In the genomic region with DNA sequence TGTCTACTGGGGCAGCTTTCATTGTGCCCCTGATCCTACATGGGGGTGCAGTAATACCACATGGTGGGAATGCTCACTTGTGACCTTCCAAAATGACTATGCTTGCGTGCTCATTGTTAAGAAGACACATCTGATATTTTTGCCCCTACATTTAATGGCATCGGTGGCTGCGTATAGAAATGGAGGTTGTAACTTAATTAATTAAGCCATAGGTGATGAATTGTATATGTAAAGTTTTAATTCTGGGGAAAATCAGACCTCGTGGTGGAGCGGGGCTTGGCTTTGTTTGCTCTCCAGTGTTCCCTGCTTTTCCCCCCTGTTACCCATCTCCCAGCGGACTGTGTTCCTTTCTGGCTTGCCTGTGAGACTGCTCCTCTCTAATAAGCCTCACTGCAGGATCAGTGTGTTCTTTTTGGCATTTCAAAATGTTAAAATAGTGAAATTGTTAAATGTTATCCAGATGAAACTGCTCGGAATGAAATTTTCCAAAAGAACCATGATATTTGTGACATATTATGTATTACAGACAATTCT, we compare ENCODE assay signal across 15 mouse cellular contexts. TPM values are rescaled to one million over a fixed set of nuclear protein-coding genes. Genes with fewer than 3 reads are reported as not detected.
A peak's percentile ranks its signal among the peaks of the same experiment; 100 is the strongest.
DNase-seq lines count a peak whose midpoint lies in the region; ATAC-seq and TF ChIP-seq lines count a peak whose summit lies in the region.
"Had no signal": no experiment of that assay in that cellular context is flagged by ENCODE, and none has a peak within 500 bp of the region (broad histone marks: within the 10 kb centered on the region; RNA-seq: fewer than 3 reads in every experiment).

No protein-coding gene starts in this region.

- no peaks in the 10 kb centered on the region for H3K9me3 ChIP-seq in forebrain, embryonic 11.5 days (ENCODE audit: control insufficient read depth, low read length)
- H3K9me3 ChIP-seq in forebrain, embryonic 10.5 days, result no peaks in the 10 kb centered on the region
- no peaks in the 10 kb centered on the region for H3K9me3 ChIP-seq in embryonic facial prominence, embryonic 10.5 days
- no peaks in the 10 kb centered on the region for H3K9me3 ChIP-seq in hindbrain, embryonic 13.5 days
- H3K9me3 ChIP-seq in midbrain, postnatal 0 days (ENCODE audit: low read length), result no peaks in the 10 kb centered on the region
- H3K9me3 ChIP-seq: stomach, embryonic 15.5 days had no signal

- H3K4me3 ChIP-seq in forebrain, embryonic 11.5 days (ENCODE audit: low read depth, low read length), result no peak overlapping the region
- H3K4me3 ChIP-seq in forebrain, embryonic 10.5 days, result no peak overlapping the region
- H3K4me3 ChIP-seq in embryonic facial prominence, embryonic 10.5 days, result 0 out of 2 replicates have a peak overlapping the region, but pooled peaks have one; percentile 1
- H3K4me3 ChIP-seq in hindbrain, embryonic 13.5 days, result peak overlapping the region; percentile 64
- peak overlapping the region; percentile 70 for H3K4me3 ChIP-seq in midbrain, postnatal 0 days (ENCODE audit: low read depth, low read length)
- H3K4me3 ChIP-seq: stomach, embryonic 15.5 days had no signal

- 0 out of 2 replicates have a peak overlapping the region, but pooled peaks have one; percentile 1 for H3K4me2 ChIP-seq in forebrain, embryonic 11.5 days (ENCODE audit: low read depth, low read length, severe bottlenecking)
- peak overlapping the region; percentile 84 for H3K4me2 ChIP-seq in hindbrain, embryonic 13.5 days
- H3K4me2 ChIP-seq in midbrain, postnatal 0 days (ENCODE audit: low read depth, low read length, poor library complexity, severe bottlenecking), result peak overlapping the region; percentile 76
- H3K4me2 ChIP-seq: stomach, embryonic 15.5 days had no signal

- no peak overlapping the region for H3K9ac ChIP-seq in forebrain, embryonic 11.5 days (ENCODE audit: low read length)
- H3K9ac ChIP-seq in hindbrain, embryonic 13.5 days, result peak overlapping the region; percentile 73
- H3K9ac ChIP-seq in midbrain, postnatal 0 days (replicated peaks; ENCODE audit: low read length, poor library complexity, severe bottlenecking), result peak overlapping the region; percentile 20; the same call in 1 of the 2 replicates
- H3K9ac ChIP-seq: liver, postnatal 0 days; stomach, embryonic 15.5 days had no signal

- H3K36me3 ChIP-seq in forebrain, embryonic 11.5 days (ENCODE audit: control insufficient read depth, insufficient read depth, low read length), result no peaks in the 10 kb centered on the region
- H3K36me3 ChIP-seq in forebrain, embryonic 10.5 days (replicated peaks), result no peaks in the 10 kb centered on the region
- no peaks in the 10 kb centered on the region for H3K36me3 ChIP-seq in embryonic facial prominence, embryonic 10.5 days (replicated peaks)
- H3K36me3 ChIP-seq in hindbrain, embryonic 13.5 days, result no peaks in the 10 kb centered on the region
- H3K36me3 ChIP-seq in midbrain, postnatal 0 days (ENCODE audit: insufficient read depth, low read length), result no peaks in the 10 kb centered on the region
- H3K36me3 ChIP-seq: stomach, embryonic 15.5 days had no signal

- peaks cover 22% of the 10 kb centered on the region for H3K27me3 ChIP-seq in forebrain, embryonic 11.5 days (ENCODE audit: control insufficient read depth, insufficient read depth, low read length)
- peaks cover 70% of the 10 kb centered on the region for H3K27me3 ChIP-seq in forebrain, embryonic 10.5 days (ENCODE audit: poor library complexity, severe bottlenecking)
- H3K27me3 ChIP-seq in embryonic facial prominence, embryonic 10.5 days (replicated peaks; ENCODE audit: low read depth, poor library complexity, severe bottlenecking), result peaks cover 48% of the 10 kb centered on the region
- H3K27me3 ChIP-seq in hindbrain, embryonic 13.5 days, result peaks cover 9% of the 10 kb centered on the region; the same call in 1 of the 2 replicates
- no peaks in the 10 kb centered on the region for H3K27me3 ChIP-seq in midbrain, postnatal 0 days (ENCODE audit: insufficient read depth, low read length)

- no peak for TF ChIP-seq CTCF in midbrain, postnatal 0 days (IDR thresholded peaks at IDR 0.05)

- WGBS in forebrain, embryonic 11.5 days, result 80% methylated on average over 7 of the region's 7 CpGs
- WGBS in forebrain, embryonic 10.5 days, result 85% methylated on average over 7 of the region's 7 CpGs
- 88% methylated on average over 7 of the region's 7 CpGs for WGBS in embryonic facial prominence, embryonic 10.5 days
- WGBS in hindbrain, embryonic 13.5 days, result 66% methylated on average over 7 of the region's 7 CpGs
- WGBS in midbrain, postnatal 0 days, result 60% methylated on average over 7 of the region's 7 CpGs

- DNase-seq in forebrain, embryonic 11.5 days (ENCODE audit: low spot score), result no peak
- no peak for DNase-seq in forebrain, embryonic 10.5 days (ENCODE audit: extremely low spot score, low spot score)
- no peak for DNase-seq in embryonic facial prominence, embryonic 10.5 days (ENCODE audit: low spot score)
- DNase-seq in midbrain, postnatal 0 days (ENCODE audit: low spot score), result peak; percentile 40
- no peak for DNase-seq in thymus, postnatal 4 days
- DNase-seq in gastrocnemius, postnatal 25 days, result no peak
- no peak for DNase-seq in adrenal gland, postnatal 4 days (ENCODE audit: low spot score in 2 of 2)
- DNase-seq: gastrocnemius, postnatal 10 days; heart, postnatal 4 days; liver, postnatal 0 days; retina, postnatal 1 day had no signal

- no peak for ATAC-seq in forebrain, embryonic 11.5 days (replicated peaks; ENCODE audit: low FRiP score)
- ATAC-seq in hindbrain, embryonic 13.5 days (ENCODE audit: low FRiP score), result no peak
- no peak for ATAC-seq in midbrain, postnatal 0 days (ENCODE audit: low FRiP score)
- ATAC-seq: liver, postnatal 0 days had no signal

- no peaks in the 10 kb centered on the region; the same call in 1 of the 2 replicates for H3K4me1 ChIP-seq in forebrain, embryonic 11.5 days (replicated peaks; ENCODE audit: control insufficient read depth, insufficient read depth, low read length)
- H3K4me1 ChIP-seq in forebrain, embryonic 10.5 days, result peaks cover 27% of the 10 kb centered on the region
- H3K4me1 ChIP-seq in embryonic facial prominence, embryonic 10.5 days, result peaks cover 27% of the 10 kb centered on the region
- H3K4me1 ChIP-seq in hindbrain, embryonic 13.5 days (replicated peaks), result peaks cover 24% of the 10 kb centered on the region
- H3K4me1 ChIP-seq in midbrain, postnatal 0 days (ENCODE audit: insufficient read depth, low read length), result no peaks in the 10 kb centered on the region

- H3K27ac ChIP-seq in forebrain, embryonic 11.5 days (ENCODE audit: low read depth, low read length), result no peak overlapping the region
- no peak overlapping the region for H3K27ac ChIP-seq in forebrain, embryonic 10.5 days
- no peak overlapping the region for H3K27ac ChIP-seq in embryonic facial prominence, embryonic 10.5 days (replicated peaks)
- H3K27ac ChIP-seq in hindbrain, embryonic 13.5 days, result peak overlapping the region; percentile 77
- peak overlapping the region; percentile 28; the same call in 1 of the 2 replicates for H3K27ac ChIP-seq in midbrain, postnatal 0 days (ENCODE audit: low read depth, low read length)
- H3K27ac ChIP-seq: kidney, postnatal 0 days; stomach, embryonic 15.5 days had no signal

RNA-seq across cellular contexts. Expression of gene Cnr1, which starts 2.4 kb away (rescaled TPM):
- 14.9 and 16.1 TPM in 2 replicates for polyA plus RNA-seq in forebrain, embryonic 11.5 days (2014; fragmentation: Nextera tagmentation; extraction: Ambion mirVana)
- 1.6 and 2.7 TPM in 2 replicates for polyA plus RNA-seq in forebrain, embryonic 10.5 days (2016; fragmentation: Nextera tagmentation; extraction: Ambion mirVana)
- 2.9 and 3.8 TPM in 2 replicates for polyA plus RNA-seq in embryonic facial prominence, embryonic 10.5 days (2016; fragmentation: Nextera tagmentation; extraction: Ambion mirVana)
- polyA plus RNA-seq in hindbrain, embryonic 13.5 days (2015; fragmentation: Nextera tagmentation; extraction: Ambion mirVana), result 56.2 and 57.7 TPM in 2 replicates
- total RNA-seq in midbrain, postnatal 0 days (2014; rRNA removed), result 117 and 123 TPM in 2 replicates
- polyA plus RNA-seq in midbrain, postnatal 0 days (2015; fragmentation: Nextera tagmentation; extraction: Ambion mirVana), result 33.1 and 33.2 TPM in 2 replicates
- 1 to 10 TPM in 1 of 2 experiments, under 1 TPM in 1; 0.88 to 1.0 TPM for total RNA-seq in gastrocnemius, postnatal 25 days (2021)
- total RNA-seq in adrenal gland, postnatal 4 days (2021), result 10 to 100 TPM; 31.5 to 40.7 TPM
- total RNA-seq: megakaryocyte, adult 5-6 weeks had no signal

Comparison
In these comparisons a context has a peak if more than half of its experiments do, and no peak if none do; other contexts are left out.
1. H3K27ac ChIP-seq: peak in hindbrain, embryonic 13.5 days (single experiment) and midbrain, postnatal 0 days (single experiment); none in forebrain, embryonic 11.5 days (single experiment), forebrain, embryonic 10.5 days (single experiment) and embryonic facial prominence, embryonic 10.5 days (single experiment).
2. H3K4me2 ChIP-seq: peak in every context shown above with its lines; median percentile 84 in hindbrain, embryonic 13.5 days; 76 in midbrain, postnatal 0 days; 1 in forebrain, embryonic 11.5 days.
3. H3K4me3 ChIP-seq: peak in embryonic facial prominence, embryonic 10.5 days (single experiment), hindbrain, embryonic 13.5 days (single experiment) and midbrain, postnatal 0 days (single experiment); none in forebrain, embryonic 11.5 days (single experiment) and forebrain, embryonic 10.5 days (single experiment).